Mouse (Mus musculus): Measurements from ENCODE around the gene Coro1a. TPM values are rescaled to one million over a fixed set of nuclear protein-coding genes. Genes with fewer than 3 reads are reported as not detected.
"Not testable (repeated sequence)": the region's sequence is repeated elsewhere in the genome, so short reads cannot be mapped to it uniquely, and the experiment has no call there.

The Coro1a gene
- polyA plus RNA-seq, 1 experiment = 71.6 TPM

DNA sequence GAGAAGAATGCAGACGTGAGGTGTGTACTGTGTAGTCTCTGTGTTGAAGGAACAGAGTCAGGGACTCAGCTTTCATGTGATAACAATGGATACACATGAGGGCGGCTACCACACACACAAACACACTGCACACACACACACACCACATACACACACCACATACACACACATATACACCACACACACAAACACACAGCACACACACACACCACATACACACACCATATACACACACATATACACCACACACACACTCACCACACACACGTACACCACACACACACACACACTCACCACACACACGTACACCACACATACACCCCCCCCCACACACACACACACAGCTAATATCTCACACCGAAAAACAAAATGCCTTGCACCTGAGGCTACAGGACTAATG lies 33.9 kb upstream of the Coro1a start:
- no peak for DNase-seq
- Histone ChIP-seq H3K36me3 (ENCODE audit: control insufficient read depth, insufficient read depth, low read length) (no peaks in the 10 kb centered on the region), H3K27ac (ENCODE audit: insufficient read depth, low read depth, low read length) (no peak overlapping the region), H3K27me3 (replicated peaks; ENCODE audit: control insufficient read depth, insufficient read depth, low read length) (no peaks in the 10 kb centered on the region), H3K4me1 (ENCODE audit: control insufficient read depth, insufficient read depth, low read length) (no peaks in the 10 kb centered on the region), H3K4me3 (ENCODE audit: insufficient read depth, low read depth, low read length) (no peak overlapping the region)
- TF ChIP-seq POLR2A (IDR thresholded peaks at IDR 0.05; ENCODE audit: low read depth, low read length) (no peak), CTCF (conservative IDR thresholded peaks at IDR 0.05; ENCODE audit: insufficient read depth, insufficient read length, low read depth, low read length) (no peak)
- 89% methylated on average over 5 of the region's 5 CpGs for WGBS

DNA sequence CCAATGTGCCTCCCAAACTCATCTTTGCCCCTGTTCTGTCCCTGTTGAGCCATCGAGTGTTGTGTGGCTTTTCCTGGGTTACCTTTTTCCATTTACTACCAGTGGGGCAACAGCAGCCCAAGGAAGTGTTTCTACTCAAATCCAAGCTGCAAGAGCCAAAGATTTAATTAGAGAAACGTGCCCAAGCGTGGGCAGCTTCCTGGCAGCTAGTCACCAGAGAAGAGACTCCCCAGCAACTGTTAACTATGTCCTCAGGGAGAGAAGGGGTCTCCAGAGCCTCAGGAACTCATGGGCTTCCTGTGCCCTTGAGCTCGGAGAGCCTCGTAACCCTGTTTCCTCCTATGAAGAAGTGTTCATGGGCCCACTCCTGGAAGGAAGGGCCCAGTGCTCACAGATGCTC lies 33.4 kb upstream of the Coro1a start:
- no peak for TF ChIP-seq CTCF (conservative IDR thresholded peaks at IDR 0.05; ENCODE audit: insufficient read depth, insufficient read length, low read depth, low read length)
- TF ChIP-seq POLR2A (IDR thresholded peaks at IDR 0.05; ENCODE audit: low read depth, low read length) = no peak
- H3K4me3 ChIP-seq (ENCODE audit: insufficient read depth, low read depth, low read length) = no peak overlapping the region
- 65% methylated on average over 5 of the region's 5 CpGs for WGBS
- DNase-seq = no peak
- H3K27me3 ChIP-seq (replicated peaks; ENCODE audit: control insufficient read depth, insufficient read depth, low read length) = no peaks in the 10 kb centered on the region
- H3K36me3 ChIP-seq (ENCODE audit: control insufficient read depth, insufficient read depth, low read length) = no peaks in the 10 kb centered on the region
- H3K4me1 ChIP-seq (ENCODE audit: control insufficient read depth, insufficient read depth, low read length) = no peaks in the 10 kb centered on the region
- H3K27ac ChIP-seq (ENCODE audit: insufficient read depth, low read depth, low read length) = no peak overlapping the region

DNA sequence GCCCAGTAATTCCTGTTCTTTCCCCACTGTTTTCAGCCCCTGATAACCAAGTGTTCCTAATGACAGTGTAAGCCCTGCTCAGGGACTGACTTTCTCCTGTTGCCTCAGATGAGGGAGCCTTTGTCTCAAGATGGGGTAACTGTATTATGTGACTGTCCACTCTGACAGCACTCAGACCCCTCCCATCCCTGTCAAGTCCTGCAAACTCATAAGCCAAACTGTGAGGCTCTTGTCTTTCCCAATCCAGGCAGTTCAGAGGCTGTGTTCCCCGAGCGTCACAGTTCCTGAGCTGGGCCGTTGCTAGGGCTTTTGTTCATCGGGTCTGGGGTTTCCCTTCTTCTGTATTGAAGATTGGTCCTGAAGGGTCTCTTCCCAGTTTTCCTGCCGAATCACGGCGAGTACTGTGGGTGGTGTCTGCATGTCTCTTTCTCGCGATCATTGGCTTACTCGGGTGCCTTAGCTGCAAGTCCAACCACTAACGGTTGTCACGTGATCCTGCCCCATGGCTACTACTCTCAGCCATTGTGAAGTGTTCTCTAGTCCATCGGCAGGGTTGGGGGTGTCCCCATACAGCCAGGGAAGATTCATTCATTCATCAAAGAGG lies 32.6 kb upstream of the Coro1a start:
- no peaks in the 10 kb centered on the region for H3K4me1 ChIP-seq (ENCODE audit: control insufficient read depth, insufficient read depth, low read length)
- 83% methylated on average over 13 of the region's 13 CpGs for WGBS
- no peak overlapping the region for H3K4me3 ChIP-seq (ENCODE audit: insufficient read depth, low read depth, low read length)
- DNase-seq = no peak
- H3K36me3 ChIP-seq (ENCODE audit: control insufficient read depth, insufficient read depth, low read length) = no peaks in the 10 kb centered on the region
- no peak for TF ChIP-seq POLR2A (IDR thresholded peaks at IDR 0.05; ENCODE audit: low read depth, low read length)
- no peak for TF ChIP-seq CTCF (conservative IDR thresholded peaks at IDR 0.05; ENCODE audit: insufficient read depth, insufficient read length, low read depth, low read length)
- no peaks in the 10 kb centered on the region for H3K27me3 ChIP-seq (replicated peaks; ENCODE audit: control insufficient read depth, insufficient read depth, low read length)
- H3K27ac ChIP-seq (ENCODE audit: insufficient read depth, low read depth, low read length) = no peak overlapping the region

DNA sequence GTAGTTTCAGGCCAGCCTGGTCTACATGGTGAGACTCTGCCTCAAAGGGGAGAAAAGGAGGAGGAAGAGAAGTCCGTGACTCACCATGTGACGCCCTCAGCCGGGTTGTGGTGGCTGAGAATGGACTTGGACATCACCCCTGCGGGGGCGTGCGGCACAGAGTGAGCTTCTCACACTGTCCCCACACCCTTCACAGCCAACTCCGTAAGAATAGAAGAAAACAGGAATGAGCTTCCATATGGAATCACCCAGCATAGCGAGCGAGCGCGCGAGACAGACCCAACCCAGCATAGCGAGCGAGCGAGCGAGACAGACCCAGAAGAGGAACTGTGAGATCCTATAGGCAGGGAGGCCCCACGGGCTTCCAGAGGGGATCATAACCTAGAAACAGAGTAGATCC lies 32.0 kb upstream of the Coro1a start:
- no peak overlapping the region for H3K4me3 ChIP-seq (ENCODE audit: insufficient read depth, low read depth, low read length)
- H3K4me1 ChIP-seq (ENCODE audit: control insufficient read depth, insufficient read depth, low read length) = no peaks in the 10 kb centered on the region
- 72% methylated on average over 17 of the region's 17 CpGs for WGBS
- H3K27ac ChIP-seq (ENCODE audit: insufficient read depth, low read depth, low read length) = no peak overlapping the region
- no peaks in the 10 kb centered on the region for H3K36me3 ChIP-seq (ENCODE audit: control insufficient read depth, insufficient read depth, low read length)
- no peak for DNase-seq
- TF ChIP-seq CTCF (conservative IDR thresholded peaks at IDR 0.05; ENCODE audit: insufficient read depth, insufficient read length, low read depth, low read length) (no peak), POLR2A (IDR thresholded peaks at IDR 0.05; ENCODE audit: low read depth, low read length) (no peak)
- H3K27me3 ChIP-seq (replicated peaks; ENCODE audit: control insufficient read depth, insufficient read depth, low read length) = no peaks in the 10 kb centered on the region

DNA sequence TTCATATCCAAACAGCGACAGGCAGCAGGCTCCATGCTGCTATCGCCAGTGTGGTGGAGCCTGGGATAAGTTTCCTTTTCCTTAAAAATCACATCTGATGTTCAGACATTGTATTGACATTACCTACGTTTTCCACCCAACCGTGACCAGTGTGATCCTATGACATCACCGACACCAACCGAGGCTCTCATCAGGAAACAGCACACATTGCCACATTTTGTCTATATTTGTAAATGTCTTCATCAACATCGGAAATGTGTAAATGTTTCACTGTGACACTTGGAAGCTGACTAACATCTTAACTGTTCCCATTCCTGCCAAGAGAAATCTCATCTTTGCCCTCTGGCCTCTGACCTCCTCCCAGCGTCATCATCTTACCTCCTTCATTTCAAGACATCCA lies 28.5 kb upstream of the Coro1a start:
- no peak for TF ChIP-seq CTCF (conservative IDR thresholded peaks at IDR 0.05; ENCODE audit: insufficient read depth, insufficient read length, low read depth, low read length)
- TF ChIP-seq POLR2A (IDR thresholded peaks at IDR 0.05; ENCODE audit: low read depth, low read length) = no peak
- Histone ChIP-seq H3K27ac (ENCODE audit: insufficient read depth, low read depth, low read length) (no peak overlapping the region), H3K4me3 (ENCODE audit: insufficient read depth, low read depth, low read length) (no peak overlapping the region), H3K4me1 (ENCODE audit: control insufficient read depth, insufficient read depth, low read length) (no peaks in the 10 kb centered on the region), H3K36me3 (ENCODE audit: control insufficient read depth, insufficient read depth, low read length) (no peaks in the 10 kb centered on the region), H3K27me3 (replicated peaks; ENCODE audit: control insufficient read depth, insufficient read depth, low read length) (no peaks in the 10 kb centered on the region)
- DNase-seq = no peak
- WGBS = 66% methylated on average over 8 of the region's 8 CpGs

DNA sequence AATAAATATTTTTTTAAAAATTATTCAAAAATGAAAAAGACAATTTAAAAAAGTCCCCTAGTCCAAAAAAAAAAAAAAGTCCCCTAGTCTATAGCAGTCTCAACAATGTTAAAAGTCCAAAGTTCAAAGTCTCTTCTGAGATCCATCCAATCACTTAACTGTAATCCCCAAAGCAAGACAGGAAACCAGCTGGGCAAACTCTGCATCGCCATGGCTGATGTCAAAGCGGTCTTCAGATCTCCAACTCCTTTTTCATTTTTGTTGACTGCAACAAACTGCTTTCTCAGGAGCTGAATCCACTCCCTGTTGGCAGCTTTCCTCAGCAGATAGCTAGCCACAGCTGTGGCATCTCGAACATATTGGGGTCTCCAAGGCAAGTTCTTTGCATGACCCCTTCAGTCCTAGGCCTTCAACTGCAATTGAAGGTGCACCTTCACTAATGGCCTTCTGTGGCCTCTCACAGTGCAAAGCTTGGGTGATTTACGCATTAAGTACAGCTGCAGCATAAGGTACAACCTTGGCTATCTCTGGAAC lies 22.7 kb upstream of the Coro1a start:
- not testable (repeated sequence) for H3K27ac ChIP-seq (ENCODE audit: insufficient read depth, low read depth, low read length); H3K36me3 ChIP-seq (ENCODE audit: control insufficient read depth, insufficient read depth, low read length); H3K4me3 ChIP-seq (ENCODE audit: insufficient read depth, low read depth, low read length); DNase-seq; H3K4me1 ChIP-seq (ENCODE audit: control insufficient read depth, insufficient read depth, low read length); H3K27me3 ChIP-seq (replicated peaks; ENCODE audit: control insufficient read depth, insufficient read depth, low read length)
- 62% methylated on average over 4 of the region's 4 CpGs for WGBS

DNA sequence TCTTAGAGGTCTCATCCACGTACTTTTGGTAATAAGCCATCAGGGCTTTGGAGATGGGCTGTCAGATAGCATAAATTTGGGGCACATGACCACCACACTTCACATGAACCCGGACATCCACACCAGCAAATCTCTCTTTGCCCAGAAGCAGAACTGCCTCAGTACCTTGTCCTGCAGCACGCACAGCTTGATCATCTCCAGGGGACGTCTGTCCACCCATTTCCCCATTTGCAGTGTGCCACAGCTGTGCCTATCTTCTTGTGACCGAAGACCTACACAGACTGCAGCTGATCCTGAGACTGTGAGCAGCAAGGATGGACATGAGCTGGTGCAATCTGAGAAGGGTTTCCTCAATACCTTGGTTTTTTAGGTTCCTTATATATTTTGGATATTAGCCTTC lies 18.1 kb upstream of the Coro1a start:
- Histone ChIP-seq H3K27me3 (replicated peaks; ENCODE audit: control insufficient read depth, insufficient read depth, low read length) (no peaks in the 10 kb centered on the region), H3K4me1 (ENCODE audit: control insufficient read depth, insufficient read depth, low read length) (no peaks in the 10 kb centered on the region), H3K4me3 (ENCODE audit: insufficient read depth, low read depth, low read length) (no peak overlapping the region), H3K36me3 (ENCODE audit: control insufficient read depth, insufficient read depth, low read length) (no peaks in the 10 kb centered on the region), H3K27ac (ENCODE audit: insufficient read depth, low read depth, low read length) (no peak overlapping the region)
- 76% methylated on average over 5 of the region's 5 CpGs for WGBS
- TF ChIP-seq POLR2A (IDR thresholded peaks at IDR 0.05; ENCODE audit: low read depth, low read length) (no peak), CTCF (conservative IDR thresholded peaks at IDR 0.05; ENCODE audit: insufficient read depth, insufficient read length, low read depth, low read length) (no peak)
- no peak for DNase-seq

All from kidney, adult 2 months (tissue).